Mouse (Mus musculus) embryonic fibroblast, embryonic 13.5 days (primary cell): ENCODE measurements around the gene Galnt12.

Source experiments
- CTCF ChIP-seq: IDR thresholded peaks from 2 replicates; pipeline ENCODE4 v1.5.1; 2011; ENCODE audit warnings: mild to moderate bottlenecking, control low read depth, low read length, moderate library complexity, borderline replicate concordance; ENCODE audit not compliant: insufficient read depth
- POLR2A ChIP-seq: IDR thresholded peaks from 2 replicates; pipeline ENCODE4 v1.6.1; 2011; ENCODE audit warnings: low read depth, mild to moderate bottlenecking, control low read depth, low read length, moderate library complexity

GRCm38 (mm10) chr4:47092387-47093021, 795 bp downstream of the Galnt12 start:
- TF ChIP-seq CTCF: no peak
- TF ChIP-seq POLR2A: no peak
